Mouse (Mus musculus) hindbrain, postnatal 0 days (tissue): ENCODE measurements around the gene Bag1. TPM values are rescaled to one million over a fixed set of nuclear protein-coding genes. Genes with fewer than 3 reads are reported as not detected.

Source experiments
- ATAC-seq: fragments of 200-750 bp; cut with Nextera tagmentation; 2 replicates; pipeline ENCODE4 v1.8.0; 2017; ENCODE audit warnings: mild to moderate bottlenecking, moderate TSS enrichment, moderate library complexity
- DNase-seq: peaks from one replicate; pipeline ENCODE4 v3.0.0-alpha.2; 2015; ENCODE audit warnings: low spot score
- H3K27ac ChIP-seq: fragments of 300-500 bp; sonication (generic); 2 replicates; pipeline ENCODE4 v1.5.1; 2014; ENCODE audit warnings: mild to moderate bottlenecking
- H3K27me3 ChIP-seq: fragments of 300-500 bp; sonication (generic); 2 replicates; pipeline ENCODE4 v1.6.1; 2014; ENCODE audit warnings: low read length, mixed read lengths; ENCODE audit not compliant: insufficient read depth
- H3K36me3 ChIP-seq: fragments of 300-500 bp; sonication (generic); 2 replicates; pipeline ENCODE4 v1.6.1; 2014; ENCODE audit warnings: low read length, mixed read lengths; ENCODE audit not compliant: insufficient read depth
- H3K4me1 ChIP-seq: fragments of 300-500 bp; sonication (generic); 2 replicates; pipeline ENCODE4 v1.6.1; 2014; ENCODE audit warnings: antibody characterized with exemption, low read length, mixed read lengths; ENCODE audit not compliant: insufficient read depth
- H3K4me2 ChIP-seq: fragments of 300-500 bp; sonication (generic); 2 replicates; pipeline ENCODE4 v1.6.1; 2014; ENCODE audit warnings: low read depth, mild to moderate bottlenecking, low read length, moderate library complexity, mixed read lengths
- H3K4me3 ChIP-seq: fragments of 300-500 bp; sonication (generic); 2 replicates; pipeline ENCODE4 v1.5.1; 2014; ENCODE audit warnings: low read length
- H3K9ac ChIP-seq: fragments of 300-500 bp; sonication (generic); replicated peaks from 2 replicates; pipeline ENCODE4 v1.6.1; 2014; ENCODE audit warnings: mild to moderate bottlenecking, low read length, moderate library complexity, mixed read lengths
- H3K9me3 ChIP-seq: fragments of 300-500 bp; sonication (generic); 2 replicates; pipeline ENCODE4 v1.6.1; 2016; ENCODE audit warnings: low read length, mixed read lengths
- CTCF ChIP-seq: IDR thresholded peaks from 2 replicates; pipeline ENCODE4 v1.5.1; 2016; ENCODE audit warnings: antibody characterized with exemption, control low read depth, low read depth
- WGBS: fragments of 180-500 bp; shearing (Covaris S2); extraction: QIAGEN DNeasy Blood & Tissue Kit; methylation state at CpG from one replicate; pipeline ENCODE4 v1.1.7; 2014; 5-methylcytosine and 5-hydroxymethylcytosine counted together
- polyA plus RNA-seq: library from polyadenylated mRNA; unstranded; fragments of >200 nt; fragmentation: Nextera tagmentation; extraction: Ambion mirVana; gene quantifications from 2 replicates; pipeline ENCODE4 v1.2.1, GENCODE M21; 2015
- total RNA-seq: library from RNA; depleted of rRNA; stranded (reverse); fragments of >200 nt; gene quantifications from 2 replicates; pipeline ENCODE4 v1.2.3, GENCODE M21; 2014; rRNA removed

Gene Bag1
- total RNA-seq (57.1 and 78.9 TPM in 2 replicates), polyA plus RNA-seq (183 and 195 TPM in 2 replicates)

DNA sequence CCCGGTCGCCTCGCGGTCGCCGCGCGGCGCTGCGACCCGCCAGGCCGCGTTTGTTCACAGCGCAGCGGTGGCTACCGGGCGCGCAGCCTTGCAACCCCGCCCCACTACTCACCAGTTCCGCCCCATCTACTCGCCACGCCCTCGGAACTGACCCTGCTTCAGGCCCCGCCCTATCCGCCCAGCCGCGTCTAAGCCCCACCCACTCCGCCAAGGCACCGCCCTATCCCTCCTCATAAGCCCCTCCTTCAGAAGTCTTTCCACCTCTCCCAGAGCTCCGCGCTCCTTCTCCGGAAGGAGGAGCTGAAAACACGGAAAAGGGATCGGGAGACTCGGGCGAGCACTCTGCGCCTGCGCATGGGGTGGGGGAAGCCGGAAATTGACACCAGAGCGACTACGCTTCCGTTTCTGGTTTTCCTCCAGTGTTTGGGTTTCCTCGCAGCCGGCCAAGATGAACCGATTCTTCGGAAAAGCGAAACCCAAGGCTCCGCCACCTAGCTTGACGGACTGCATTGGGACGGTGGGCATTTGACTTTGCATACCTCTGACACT, at the start of gene Bag1, which contains the start of gene Chmp5:
Bag1 (minus strand) TSS at position 135 of the 549 bp plus-strand sequence.
Chmp5 (plus strand) TSS at position 248 of the 549 bp plus-strand sequence.
- Histone ChIP-seq H3K4me3 (peak within 1 kb of the TSS; percentile 50), H3K36me3 (peaks cover 18% of the 10 kb centered on the region)
- peak; percentile 99 for DNase-seq

DNA sequence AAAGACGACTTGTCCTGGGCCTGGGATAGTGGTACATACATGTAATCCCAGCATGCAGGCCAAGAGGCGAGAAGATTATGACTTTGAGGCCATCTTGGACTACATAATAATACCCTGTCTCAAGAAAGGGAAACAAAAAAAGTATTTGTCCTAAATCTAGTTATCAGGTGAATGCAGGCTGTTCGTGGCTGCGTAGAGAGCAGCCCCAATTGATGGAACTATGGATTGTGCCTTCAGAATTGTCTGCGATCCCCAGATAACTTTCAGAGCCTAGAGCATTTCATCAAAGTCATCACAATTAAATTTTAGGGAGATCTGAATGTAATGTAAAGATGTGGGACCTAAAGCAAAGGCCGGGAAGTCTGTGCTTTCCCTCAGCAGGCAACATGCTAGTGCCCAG, 48.2 kb upstream of the Bag1 start:
- Histone ChIP-seq H3K36me3 (peaks cover 81% of the 10 kb centered on the region), H3K4me2 (no peak overlapping the region), H3K9me3 (no peaks in the 10 kb centered on the region), H3K4me1 (no peaks in the 10 kb centered on the region), H3K9ac (no peak overlapping the region), H3K27ac (no peak overlapping the region), H3K4me3 (no peak overlapping the region), H3K27me3 (no peaks in the 10 kb centered on the region)
- no peak for TF ChIP-seq CTCF
- DNase-seq, result no peak
- no peak for ATAC-seq
- 98% methylated on average over 6 of the region's 6 CpGs for WGBS

More for the DNA sequence above, at the start of gene Bag1, which contains the start of gene Chmp5:
- ATAC-seq, result peak; percentile 100
- H3K27me3 ChIP-seq, result no peaks in the 10 kb centered on the region
- no peaks in the 10 kb centered on the region for H3K9me3 ChIP-seq
- under 1% methylated on average over 40 of the region's 50 CpGs for WGBS
- H3K4me2 ChIP-seq, result peak within 1 kb of the TSS; percentile 95
- H3K9ac ChIP-seq, result peak within 1 kb of the TSS; percentile 77
- peaks cover 21% of the 10 kb centered on the region for H3K4me1 ChIP-seq
- TF ChIP-seq CTCF, result peak; percentile 37; the same call in 1 of the 2 replicates
- H3K27ac ChIP-seq, result peak within 1 kb of the TSS; percentile 83

DNA sequence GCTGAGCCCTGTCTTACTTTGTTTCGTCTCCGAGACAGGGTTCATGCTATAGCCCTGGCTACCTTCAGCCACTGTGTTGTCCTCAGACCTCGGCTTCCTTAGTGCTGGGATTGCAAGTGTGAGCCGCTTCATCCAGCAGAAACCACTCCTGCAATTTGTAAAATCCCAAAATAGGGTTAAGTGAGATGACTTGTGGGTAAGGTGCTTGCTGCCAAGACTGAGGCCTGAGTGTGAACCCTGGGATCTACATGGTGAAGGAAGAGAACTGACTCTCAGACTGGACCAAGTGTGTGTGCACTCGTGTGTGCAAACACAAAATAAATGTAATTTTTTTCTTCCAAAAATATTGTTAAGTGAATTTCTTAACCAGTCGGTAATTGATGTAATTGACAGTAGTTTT, 41.5 kb upstream of the Bag1 start:
- Histone ChIP-seq H3K4me3 (no peak overlapping the region), H3K9me3 (no peaks in the 10 kb centered on the region), H3K9ac (no peak overlapping the region), H3K27ac (no peak overlapping the region), H3K4me2 (no peak overlapping the region), H3K4me1 (no peaks in the 10 kb centered on the region), H3K36me3 (peaks cover 78% of the 10 kb centered on the region), H3K27me3 (no peaks in the 10 kb centered on the region)
- TF ChIP-seq CTCF, result no peak
- 78% methylated on average over 6 of the region's 6 CpGs for WGBS
- DNase-seq (no peak), ATAC-seq (no peak)

DNA sequence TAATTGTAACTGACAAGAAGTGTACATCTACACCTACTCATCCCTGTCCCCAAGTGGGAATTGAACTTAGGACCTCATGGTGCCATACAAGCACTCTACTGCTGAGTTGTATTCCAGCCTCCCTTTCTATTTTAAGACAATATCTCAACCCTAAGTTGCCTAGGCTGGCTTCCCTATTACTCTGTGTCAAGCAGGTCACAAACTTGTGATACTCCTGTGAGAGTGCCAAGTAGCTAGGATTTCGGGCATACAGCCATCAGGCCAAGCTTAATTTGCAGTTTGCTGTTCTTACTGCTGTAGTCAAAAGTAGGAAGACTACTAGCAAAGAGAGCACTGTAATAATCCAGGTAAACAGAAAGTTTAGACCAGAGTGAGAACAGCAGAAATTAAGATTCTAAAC, 35.6 kb upstream of the Bag1 start:
- Histone ChIP-seq H3K9me3 (no peaks in the 10 kb centered on the region), H3K27me3 (no peaks in the 10 kb centered on the region), H3K27ac (no peak overlapping the region), H3K9ac (no peak overlapping the region), H3K4me2 (no peak overlapping the region), H3K4me3 (no peak overlapping the region), H3K36me3 (peaks cover 36% of the 10 kb centered on the region), H3K4me1 (no peaks in the 10 kb centered on the region)
- 88% methylated on average over 1 of the region's 1 CpGs for WGBS
- no peak for DNase-seq
- no peak for TF ChIP-seq CTCF
- no peak for ATAC-seq

DNA sequence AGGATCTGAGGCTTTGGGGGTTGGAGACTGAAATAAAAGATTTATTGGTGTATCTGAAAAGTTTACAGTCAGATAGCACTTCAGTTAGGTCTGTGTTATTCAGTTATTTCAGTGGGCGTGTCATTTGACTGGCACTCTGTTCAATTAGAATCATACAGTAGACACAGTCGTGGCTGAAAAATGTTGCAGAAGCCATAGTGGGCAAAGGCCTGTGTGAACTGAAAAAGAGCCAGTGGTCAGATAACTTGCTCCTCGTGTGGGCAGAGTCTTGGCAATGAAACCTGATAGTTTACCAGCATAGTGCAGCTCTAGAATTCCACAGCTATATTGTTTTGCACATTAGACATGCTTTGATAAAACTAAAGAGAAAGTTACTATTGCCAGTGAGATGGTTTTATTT, 34.4 kb upstream of the Bag1 start:
- H3K4me3 ChIP-seq, result no peak overlapping the region
- ATAC-seq (no peak), DNase-seq (no peak)
- H3K4me1 ChIP-seq, result no peaks in the 10 kb centered on the region
- no peaks in the 10 kb centered on the region for H3K27me3 ChIP-seq
- H3K9ac ChIP-seq, result no peak overlapping the region
- 82% methylated on average over 3 of the region's 3 CpGs for WGBS
- H3K36me3 ChIP-seq, result peaks cover 37% of the 10 kb centered on the region
- H3K9me3 ChIP-seq, result no peaks in the 10 kb centered on the region
- no peak overlapping the region for H3K4me2 ChIP-seq
- H3K27ac ChIP-seq, result no peak overlapping the region
- no peak for TF ChIP-seq CTCF

DNA sequence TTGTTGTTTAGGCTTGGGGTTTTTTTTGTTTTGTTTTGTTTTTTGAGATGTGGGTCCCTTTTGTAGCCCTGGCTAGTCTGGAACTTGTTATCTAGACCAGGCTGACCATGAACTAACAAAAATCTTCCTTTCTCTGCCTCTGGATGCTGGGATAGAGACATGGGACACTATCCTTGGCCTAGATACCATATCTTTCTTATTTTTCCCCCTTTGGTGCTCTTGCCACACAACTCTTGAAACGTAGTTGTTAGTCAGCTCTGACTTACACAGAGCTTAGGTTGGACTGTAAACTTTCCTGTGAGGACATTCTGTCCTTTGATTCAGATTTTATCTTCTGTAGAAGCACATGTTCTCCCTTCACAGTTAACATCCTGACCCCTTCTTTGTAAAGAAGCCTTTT, 31.3 kb upstream of the Bag1 start:
- Histone ChIP-seq H3K4me2 (no peak overlapping the region), H3K36me3 (peaks cover 29% of the 10 kb centered on the region; the same call in 1 of the 2 replicates), H3K9me3 (no peaks in the 10 kb centered on the region), H3K4me1 (no peaks in the 10 kb centered on the region), H3K9ac (no peak overlapping the region), H3K27me3 (no peaks in the 10 kb centered on the region), H3K4me3 (no peak overlapping the region), H3K27ac (no peak overlapping the region)
- ATAC-seq, result no peak
- no peak for TF ChIP-seq CTCF
- no peak for DNase-seq
- WGBS, result 87% methylated on average over 1 of the region's 1 CpGs

DNA sequence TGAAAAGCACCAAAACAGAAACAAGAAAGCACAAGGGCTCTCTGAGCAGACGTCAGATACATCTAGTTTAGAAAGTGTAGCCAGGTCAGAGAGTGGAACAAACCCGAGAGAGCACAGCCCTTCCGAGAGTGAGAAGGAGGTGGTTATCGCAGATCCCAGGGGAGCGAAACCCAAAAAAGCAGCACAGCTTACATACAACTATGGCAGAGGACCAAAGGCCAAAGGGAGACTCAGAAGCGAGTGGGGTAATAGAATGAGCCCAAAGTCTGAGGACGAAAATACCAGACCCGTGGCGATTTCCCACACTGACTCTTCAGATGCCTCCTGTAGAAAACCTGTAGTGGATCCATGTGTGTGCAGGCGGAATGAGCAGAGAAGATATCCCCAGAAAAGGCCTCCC, 28.6 kb upstream of the Bag1 start:
- DNase-seq, result no peak
- no peak overlapping the region for H3K4me3 ChIP-seq
- no peak overlapping the region for H3K4me2 ChIP-seq
- peaks cover 29% of the 10 kb centered on the region; the same call in 1 of the 2 replicates for H3K36me3 ChIP-seq
- H3K9me3 ChIP-seq, result no peaks in the 10 kb centered on the region
- H3K4me1 ChIP-seq, result no peaks in the 10 kb centered on the region
- 91% methylated on average over 10 of the region's 10 CpGs for WGBS
- TF ChIP-seq CTCF, result no peak
- no peak for ATAC-seq
- H3K27me3 ChIP-seq, result no peaks in the 10 kb centered on the region
- H3K9ac ChIP-seq, result no peak overlapping the region
- H3K27ac ChIP-seq, result no peak overlapping the region
